Mouse (Mus musculus) midbrain, embryonic 16.5 days (tissue): ENCODE measurements around the gene Ifna1. TPM values are rescaled to one million over a fixed set of nuclear protein-coding genes. Genes with fewer than 3 reads are reported as not detected.
"Not testable (repeated sequence)": the region's sequence is repeated elsewhere in the genome, so short reads cannot be mapped to it uniquely, and the experiment has no call there.

ENCODE experiments used
- ATAC-seq: fragments of 200-750 bp; cut with Nextera tagmentation; 2 replicates; pipeline ENCODE4 v1.8.0; 2017; ENCODE audit warnings: moderate TSS enrichment
- H3K27ac ChIP-seq: fragments of 300-500 bp; sonication (generic); 2 replicates; pipeline ENCODE4 v1.5.1; 2014; ENCODE audit warnings: mild to moderate bottlenecking, low read length, mixed read lengths
- H3K27me3 ChIP-seq: fragments of 300-500 bp; sonication (generic); 2 replicates; pipeline ENCODE4 v1.6.1; 2014; ENCODE audit warnings: low read depth, low read length, mixed read lengths; ENCODE audit not compliant: control insufficient read depth, insufficient read depth
- H3K36me3 ChIP-seq: fragments of 300-500 bp; sonication (generic); 2 replicates; pipeline ENCODE4 v1.6.1; 2014; ENCODE audit warnings: mild to moderate bottlenecking, low read length, moderate library complexity, mixed read lengths; ENCODE audit not compliant: control insufficient read depth, insufficient read depth
- H3K4me1 ChIP-seq: fragments of 300-500 bp; sonication (generic); 2 replicates; pipeline ENCODE4 v1.6.1; 2014; ENCODE audit warnings: mild to moderate bottlenecking, low read length, mixed read lengths; ENCODE audit not compliant: control insufficient read depth, insufficient read depth
- H3K4me2 ChIP-seq: fragments of 300-500 bp; sonication (generic); 2 replicates; pipeline ENCODE4 v1.6.1; 2014; ENCODE audit warnings: mild to moderate bottlenecking, low read length, mixed read lengths
- H3K4me3 ChIP-seq: fragments of 300-500 bp; sonication (generic); 2 replicates; pipeline ENCODE4 v1.5.1; 2014; ENCODE audit warnings: low read depth, mild to moderate bottlenecking, low read length, moderate library complexity, mixed read lengths
- H3K9ac ChIP-seq: fragments of 300-500 bp; sonication (generic); 2 replicates; pipeline ENCODE4 v1.6.1; 2014; ENCODE audit warnings: low read depth, low read length, mixed read lengths
- H3K9me3 ChIP-seq: fragments of 300-500 bp; sonication (generic); replicated peaks from 2 replicates; pipeline ENCODE4 v1.6.1; 2014; ENCODE audit warnings: mild to moderate bottlenecking, low read length, mixed read lengths; ENCODE audit not compliant: control insufficient read depth, poor library complexity, severe bottlenecking
- WGBS: fragments of 180-500 bp; shearing (Covaris S2); extraction: QIAGEN DNeasy Blood & Tissue Kit; methylation state at CpG from one replicate; pipeline ENCODE4 v1.1.7; 2014; 5-methylcytosine and 5-hydroxymethylcytosine counted together
- polyA plus RNA-seq: library from polyadenylated mRNA; unstranded; fragments of >200 nt; fragmentation: Nextera tagmentation; extraction: Ambion mirVana; gene quantifications from 2 replicates; pipeline ENCODE4 v1.2.1, GENCODE M21; 2015

The Ifna1 gene
- polyA plus RNA-seq: not detected in 2 replicates

GRCm38 (mm10) chr4:88849698-88850097 lies at the start of gene Ifna1:
Ifna1 (plus strand) TSS chr4:88850087.
- Histone ChIP-seq H3K9ac (no peak within 1 kb of the TSS), H3K4me3 (no peak within 1 kb of the TSS), H3K36me3 (no peaks in the 10 kb centered on the region), H3K4me1 (no peaks in the 10 kb centered on the region), H3K4me2 (no peak within 1 kb of the TSS), H3K9me3 (no peaks in the 10 kb centered on the region), H3K27me3 (no peaks in the 10 kb centered on the region), H3K27ac (no peak within 1 kb of the TSS)
- WGBS: 76% methylated on average over 1 of the region's 1 CpGs
- ATAC-seq: no peak

GRCm38 (mm10) chr4:88802954-88803353 lies 46.9 kb upstream of the Ifna1 start, which contains the start of gene Gm13287:
Gm13287 (plus strand) TSS chr4:88803254.
- not testable (repeated sequence) for H3K4me3 ChIP-seq, H3K36me3 ChIP-seq, H3K9ac ChIP-seq, H3K4me1 ChIP-seq, H3K27ac ChIP-seq, H3K4me2 ChIP-seq, ATAC-seq, H3K9me3 ChIP-seq, H3K27me3 ChIP-seq
- WGBS: no CpG with 5 or more reads among the region's 29 CpGs

- not testable (repeated sequence) for H3K9me3 ChIP-seq, H3K9ac ChIP-seq, H3K27ac ChIP-seq, H3K36me3 ChIP-seq, ATAC-seq, H3K4me1 ChIP-seq, H3K27me3 ChIP-seq
- peak within 1 kb of the TSS; percentile 45 for H3K4me2 ChIP-seq
- WGBS: no CpG with 5 or more reads among the region's 8 CpGs
- H3K4me3 ChIP-seq: peak within 1 kb of the TSS; percentile 24; the same call in 1 of the 2 replicates
These were observed 44.7 kb upstream of the Ifna1 start, which contains the start of gene Gm13288 for GRCm38 (mm10) chr4:88805231-88805630. Gm13288 (plus strand) TSS chr4:88805531.

- not testable (repeated sequence) for H3K27ac ChIP-seq, H3K36me3 ChIP-seq, H3K4me1 ChIP-seq, H3K9ac ChIP-seq, H3K27me3 ChIP-seq, H3K9me3 ChIP-seq, ATAC-seq
- no CpG with 5 or more reads among the region's 34 CpGs for WGBS
- peak overlapping the region; percentile 45 for H3K4me2 ChIP-seq
- peak overlapping the region; percentile 24; the same call in 1 of the 2 replicates for H3K4me3 ChIP-seq
These were observed 44.1 kb upstream of the Ifna1 start for GRCm38 (mm10) chr4:88805761-88806160.

- Histone ChIP-seq H3K9ac (no peak within 1 kb of the TSS), H3K4me3 (no peak within 1 kb of the TSS), H3K9me3 (no peaks in the 10 kb centered on the region), H3K4me2 (no peak within 1 kb of the TSS), H3K36me3 (no peaks in the 10 kb centered on the region), H3K27me3 (no peaks in the 10 kb centered on the region), H3K4me1 (no peaks in the 10 kb centered on the region), H3K27ac (no peak within 1 kb of the TSS)
- WGBS: 62% methylated on average over 3 of the region's 3 CpGs
- ATAC-seq: no peak
These were observed 34.0 kb upstream of the Ifna1 start, which contains the start of gene Ifna7 for GRCm38 (mm10) chr4:88815928-88816327. Ifna7 (plus strand) TSS chr4:88816228.

- H3K9me3 ChIP-seq: no peaks in the 10 kb centered on the region
- ATAC-seq: no peak
- no peaks in the 10 kb centered on the region for H3K4me1 ChIP-seq
- no peak within 1 kb of the TSS for H3K9ac ChIP-seq
- H3K4me2 ChIP-seq: no peak within 1 kb of the TSS
- no peaks in the 10 kb centered on the region for H3K27me3 ChIP-seq
- no peak within 1 kb of the TSS for H3K4me3 ChIP-seq
- H3K27ac ChIP-seq: no peak within 1 kb of the TSS
- H3K36me3 ChIP-seq: no peaks in the 10 kb centered on the region
- 100% methylated on average over 1 of the region's 1 CpGs for WGBS
These were observed 30.2 kb upstream of the Ifna1 start, which contains the start of gene Ifna11 for GRCm38 (mm10) chr4:88819659-88820058. Ifna11 (plus strand) TSS chr4:88819959.

- Histone ChIP-seq H3K4me2 (no peak overlapping the region), H3K36me3 (no peaks in the 10 kb centered on the region), H3K27me3 (no peaks in the 10 kb centered on the region), H3K9me3 (no peaks in the 10 kb centered on the region), H3K4me3 (no peak overlapping the region), H3K27ac (no peak overlapping the region), H3K4me1 (no peaks in the 10 kb centered on the region), H3K9ac (no peak overlapping the region)
- no peak for ATAC-seq
- WGBS: 25% methylated on average over 4 of the region's 4 CpGs
These were observed 26.9 kb upstream of the Ifna1 start for GRCm38 (mm10) chr4:88822995-88823394.

GRCm38 (mm10) chr4:88827116-88827515 lies 22.8 kb upstream of the Ifna1 start, which contains the start of gene Ifna6:
Ifna6 (plus strand) TSS chr4:88827416.
- not testable (repeated sequence) for H3K27ac ChIP-seq, H3K9ac ChIP-seq, ATAC-seq, H3K9me3 ChIP-seq, H3K36me3 ChIP-seq, H3K4me3 ChIP-seq, H3K27me3 ChIP-seq, H3K4me2 ChIP-seq, H3K4me1 ChIP-seq

- WGBS: 24% methylated on average over 4 of the region's 4 CpGs
These were observed 19.4 kb upstream of the Ifna1 start for GRCm38 (mm10) chr4:88830523-88830922.

More at GRCm38 (mm10) chr4:88830523-88830922, 19.4 kb upstream of the Ifna1 start:
- H3K4me3 ChIP-seq: no peak overlapping the region
- no peaks in the 10 kb centered on the region for H3K27me3 ChIP-seq
- no peak for ATAC-seq
- H3K9ac ChIP-seq: no peak overlapping the region
- H3K4me2 ChIP-seq: no peak overlapping the region
- no peaks in the 10 kb centered on the region for H3K9me3 ChIP-seq
- no peak overlapping the region for H3K27ac ChIP-seq
- H3K4me1 ChIP-seq: no peaks in the 10 kb centered on the region
- H3K36me3 ChIP-seq: no peaks in the 10 kb centered on the region
